Mouse (Mus musculus): ENCODE measurements around the gene Ptprr. TPM values are rescaled to one million over a fixed set of nuclear protein-coding genes. Genes with fewer than 3 reads are reported as not detected.

Gene Ptprr
- polyA plus RNA-seq, 1 experiment from 2014 or later, result 0.15 TPM

DNA sequence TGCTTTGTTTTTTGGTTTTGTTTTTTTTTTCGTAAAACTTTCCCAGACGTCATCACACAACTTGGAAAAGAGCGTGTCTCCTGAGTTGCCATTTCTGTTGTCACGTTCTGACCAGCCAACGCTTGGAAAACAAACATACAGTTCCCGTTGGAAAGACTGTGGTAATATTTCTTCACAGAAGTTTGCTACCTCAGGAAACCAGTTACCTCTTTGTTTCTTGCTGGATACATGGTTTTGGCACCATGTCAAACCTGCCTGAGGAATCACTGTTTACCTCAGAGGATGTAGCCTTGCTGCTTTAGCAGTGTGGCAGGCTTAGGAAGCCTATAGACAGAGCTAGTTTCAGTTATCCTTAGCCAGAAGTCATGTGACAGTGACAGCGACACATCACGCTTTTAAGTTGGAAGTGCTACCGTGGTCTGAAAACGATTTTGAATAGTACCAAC lies 253.5 kb downstream of the Ptprr start:
- Histone ChIP-seq H3K4me2 (no peak overlapping the region), H3K27ac (ENCODE audit: low read depth, low read length) (no peak overlapping the region), H3K9me3 (ENCODE audit: control insufficient read depth, low read length) (no peaks in the 10 kb centered on the region), H3K4me3 (ENCODE audit: low read depth, low read length) (no peak overlapping the region), H3K9ac (ENCODE audit: low read depth, low read length) (no peak overlapping the region), H3K36me3 (ENCODE audit: control insufficient read depth, insufficient read depth, low read length) (no peaks in the 10 kb centered on the region), H3K27me3 (replicated peaks; ENCODE audit: control insufficient read depth, insufficient read depth, low read length) (no peaks in the 10 kb centered on the region), H3K4me1 (replicated peaks; ENCODE audit: control insufficient read depth, insufficient read depth, low read length) (peaks cover 2% of the 10 kb centered on the region; the same call in 1 of the 2 replicates)
- no peak for DNase-seq (ENCODE audit: low spot score)
- 86% methylated on average over 10 of the region's 10 CpGs for WGBS
- no peak for ATAC-seq (replicated peaks; ENCODE audit: low FRiP score)

DNA sequence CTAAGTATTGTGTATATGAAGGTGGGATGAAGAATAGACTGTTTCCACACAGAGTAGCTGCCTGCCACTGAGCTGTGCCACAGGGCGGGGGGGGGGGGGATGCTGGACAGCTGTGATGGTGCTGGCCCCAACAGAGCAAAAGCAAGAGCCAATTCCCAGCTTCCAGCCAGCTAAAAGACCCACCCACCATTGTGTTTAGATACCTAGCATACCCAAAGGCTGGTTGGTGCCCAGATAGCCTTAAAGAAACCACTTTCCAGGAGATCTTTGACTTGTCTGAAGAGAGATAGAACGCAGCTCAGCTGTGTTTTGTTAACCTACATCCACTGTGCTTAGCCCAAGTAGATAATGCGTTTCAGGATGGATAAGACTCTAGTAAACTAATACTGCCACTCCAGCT lies 254.1 kb downstream of the Ptprr start:
- H3K27me3 ChIP-seq (replicated peaks; ENCODE audit: control insufficient read depth, insufficient read depth, low read length), result no peaks in the 10 kb centered on the region
- ATAC-seq (replicated peaks; ENCODE audit: low FRiP score) (no peak), DNase-seq (ENCODE audit: low spot score) (no peak)
- H3K36me3 ChIP-seq (ENCODE audit: control insufficient read depth, insufficient read depth, low read length), result no peaks in the 10 kb centered on the region
- WGBS, result 73% methylated on average over 3 of the region's 3 CpGs
- no peak overlapping the region for H3K4me2 ChIP-seq
- no peak overlapping the region for H3K27ac ChIP-seq (ENCODE audit: low read depth, low read length)
- peaks cover 2% of the 10 kb centered on the region; the same call in 1 of the 2 replicates for H3K4me1 ChIP-seq (replicated peaks; ENCODE audit: control insufficient read depth, insufficient read depth, low read length)
- H3K9me3 ChIP-seq (ENCODE audit: control insufficient read depth, low read length), result no peaks in the 10 kb centered on the region
- H3K4me3 ChIP-seq (ENCODE audit: low read depth, low read length), result no peak overlapping the region
- no peak overlapping the region for H3K9ac ChIP-seq (ENCODE audit: low read depth, low read length)

DNA sequence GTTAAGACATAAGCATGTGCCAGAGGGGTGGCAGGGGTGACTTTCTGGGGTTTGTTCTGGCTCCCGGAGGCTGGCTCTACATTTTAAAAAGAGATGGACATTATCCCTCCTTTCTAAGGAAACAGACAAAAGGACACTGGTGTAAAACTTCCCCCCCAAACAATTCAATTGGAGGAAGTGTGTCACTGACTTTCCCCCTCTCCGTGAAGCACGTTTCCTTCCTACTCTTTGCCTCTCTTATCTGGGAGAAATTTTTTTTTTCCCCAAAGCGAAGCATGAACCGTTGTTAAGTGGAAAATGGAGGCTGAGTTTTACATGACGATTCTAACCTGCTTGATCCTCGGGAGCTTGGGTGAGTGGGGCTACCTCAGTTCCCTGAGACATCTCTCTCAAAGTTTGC lies 257.3 kb downstream of the Ptprr start, which contains the start of gene Ptprb:
TSS of gene Ptprb (plus strand) at position 244 of the 400 bp plus-strand sequence.
- DNase-seq (ENCODE audit: low spot score) (no peak), ATAC-seq (replicated peaks; ENCODE audit: low FRiP score) (no peak)
- Histone ChIP-seq H3K27me3 (replicated peaks; ENCODE audit: control insufficient read depth, insufficient read depth, low read length) (no peaks in the 10 kb centered on the region), H3K36me3 (ENCODE audit: control insufficient read depth, insufficient read depth, low read length) (no peaks in the 10 kb centered on the region), H3K4me3 (ENCODE audit: low read depth, low read length) (0 out of 2 replicates have a peak within 1 kb of the TSS, but pooled peaks have one; percentile 21), H3K4me2 (peak within 1 kb of the TSS; percentile 33), H3K4me1 (replicated peaks; ENCODE audit: control insufficient read depth, insufficient read depth, low read length) (0 out of 2 replicates have a peak, but pooled peaks cover 2% of the 10 kb centered on the region), H3K9ac (ENCODE audit: low read depth, low read length) (no peak within 1 kb of the TSS), H3K9me3 (ENCODE audit: control insufficient read depth, low read length) (no peaks in the 10 kb centered on the region), H3K27ac (ENCODE audit: low read depth, low read length) (no peak within 1 kb of the TSS)
- WGBS, result 41% methylated on average over 7 of the region's 7 CpGs

DNA sequence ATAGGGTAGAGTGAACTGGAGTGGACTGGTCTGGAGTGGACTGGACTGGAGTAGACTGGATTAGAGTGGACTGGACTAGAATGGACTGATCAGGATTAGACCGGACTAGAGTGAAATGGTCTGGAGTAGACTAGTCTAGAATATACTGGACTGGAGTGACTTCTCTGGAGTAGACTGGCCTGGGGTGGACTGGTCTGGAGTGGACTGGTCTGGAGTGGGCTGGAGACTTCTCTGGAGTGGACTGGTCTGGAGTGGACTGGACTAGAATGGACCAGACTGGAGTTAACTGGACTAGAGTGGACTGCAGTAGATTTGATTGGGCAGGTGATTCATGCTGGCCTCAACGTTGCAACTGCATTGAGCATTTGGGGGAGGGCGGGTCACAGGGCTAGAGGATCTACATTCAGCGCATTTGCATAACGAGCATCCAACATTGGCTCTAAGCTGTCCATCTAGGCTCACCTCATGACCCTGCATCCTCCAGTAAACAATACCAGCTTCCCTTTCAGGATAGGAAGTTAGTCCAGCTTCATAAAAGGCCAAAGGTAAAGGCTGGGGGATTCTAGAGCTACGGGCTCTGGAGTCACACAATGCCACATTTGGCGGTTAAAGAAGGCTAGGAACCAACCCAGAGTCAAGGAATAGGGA lies 268.8 kb downstream of the Ptprr start:
- Histone ChIP-seq H3K9me3 (ENCODE audit: control insufficient read depth, low read length) (no peaks in the 10 kb centered on the region), H3K36me3 (ENCODE audit: control insufficient read depth, insufficient read depth, low read length) (no peaks in the 10 kb centered on the region), H3K9ac (ENCODE audit: low read depth, low read length) (no peak overlapping the region), H3K4me1 (replicated peaks; ENCODE audit: control insufficient read depth, insufficient read depth, low read length) (no peaks in the 10 kb centered on the region), H3K27me3 (replicated peaks; ENCODE audit: control insufficient read depth, insufficient read depth, low read length) (peaks cover 5% of the 10 kb centered on the region; the same call in 1 of the 2 replicates), H3K4me3 (ENCODE audit: low read depth, low read length) (no peak overlapping the region), H3K4me2 (no peak overlapping the region), H3K27ac (ENCODE audit: low read depth, low read length) (no peak overlapping the region)
- WGBS, result 84% methylated on average over 7 of the region's 7 CpGs
- ATAC-seq (replicated peaks; ENCODE audit: low FRiP score), result 0 out of 2 replicates have a peak, but pooled peaks have one; percentile 33
- DNase-seq (ENCODE audit: low spot score), result no peak

DNA sequence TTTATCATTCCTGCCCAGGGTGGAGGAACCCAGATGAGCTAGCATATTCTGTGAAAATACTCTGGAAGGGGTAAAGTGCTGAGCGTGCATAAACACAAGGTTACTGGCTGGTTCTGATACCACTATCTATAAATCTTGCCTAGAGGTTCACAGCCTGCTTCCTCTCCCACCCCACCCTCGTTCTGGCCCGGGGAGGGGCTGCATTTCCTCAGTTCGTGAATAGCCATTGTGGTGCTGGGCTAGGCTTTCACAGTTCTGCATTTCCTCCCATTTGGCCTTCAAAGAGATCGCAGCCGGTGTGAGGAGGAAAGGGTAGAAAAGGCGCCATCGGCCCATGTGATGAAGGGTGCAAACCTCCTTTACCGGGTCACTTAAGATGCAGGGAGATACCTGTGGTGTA lies 270.1 kb downstream of the Ptprr start:
- H3K27me3 ChIP-seq (replicated peaks; ENCODE audit: control insufficient read depth, insufficient read depth, low read length), result peaks cover 5% of the 10 kb centered on the region; the same call in 1 of the 2 replicates
- H3K9ac ChIP-seq (ENCODE audit: low read depth, low read length), result no peak overlapping the region
- no peak overlapping the region for H3K4me2 ChIP-seq
- DNase-seq (ENCODE audit: low spot score) (no peak), ATAC-seq (replicated peaks; ENCODE audit: low FRiP score) (peak; percentile 77)
- H3K36me3 ChIP-seq (ENCODE audit: control insufficient read depth, insufficient read depth, low read length), result no peaks in the 10 kb centered on the region
- no peak overlapping the region for H3K27ac ChIP-seq (ENCODE audit: low read depth, low read length)
- H3K4me3 ChIP-seq (ENCODE audit: low read depth, low read length), result no peak overlapping the region
- H3K9me3 ChIP-seq (ENCODE audit: control insufficient read depth, low read length), result no peaks in the 10 kb centered on the region
- 16% methylated on average over 9 of the region's 9 CpGs for WGBS
- H3K4me1 ChIP-seq (replicated peaks; ENCODE audit: control insufficient read depth, insufficient read depth, low read length), result no peaks in the 10 kb centered on the region

DNA sequence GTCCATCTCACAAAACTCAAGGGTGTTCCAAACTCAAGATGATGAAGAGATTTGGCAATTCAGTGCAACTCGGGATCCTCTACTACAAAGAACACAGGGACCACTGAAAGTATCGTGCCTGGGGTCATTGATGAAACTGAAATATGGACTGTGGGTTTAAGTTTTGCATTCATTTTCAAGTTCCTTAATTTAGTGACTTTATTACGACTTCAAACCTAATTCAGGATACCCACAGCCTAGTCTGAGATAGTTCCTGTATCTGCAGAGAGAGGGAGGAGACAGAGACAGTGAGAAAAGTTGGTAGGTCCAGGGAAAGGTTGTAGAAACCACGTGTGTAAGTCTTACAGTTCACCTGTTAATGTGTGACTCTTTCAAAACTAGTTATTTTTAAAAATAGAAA lies 272.5 kb downstream of the Ptprr start:
- WGBS, result 64% methylated on average over 4 of the region's 4 CpGs
- Histone ChIP-seq H3K27me3 (replicated peaks; ENCODE audit: control insufficient read depth, insufficient read depth, low read length) (peaks cover 5% of the 10 kb centered on the region; the same call in 1 of the 2 replicates), H3K4me3 (ENCODE audit: low read depth, low read length) (no peak overlapping the region), H3K9me3 (ENCODE audit: control insufficient read depth, low read length) (no peaks in the 10 kb centered on the region), H3K9ac (ENCODE audit: low read depth, low read length) (no peak overlapping the region), H3K4me1 (replicated peaks; ENCODE audit: control insufficient read depth, insufficient read depth, low read length) (no peaks in the 10 kb centered on the region), H3K4me2 (no peak overlapping the region), H3K27ac (ENCODE audit: low read depth, low read length) (no peak overlapping the region), H3K36me3 (ENCODE audit: control insufficient read depth, insufficient read depth, low read length) (no peaks in the 10 kb centered on the region)
- DNase-seq (ENCODE audit: low spot score) (no peak), ATAC-seq (replicated peaks; ENCODE audit: low FRiP score) (no peak)

DNA sequence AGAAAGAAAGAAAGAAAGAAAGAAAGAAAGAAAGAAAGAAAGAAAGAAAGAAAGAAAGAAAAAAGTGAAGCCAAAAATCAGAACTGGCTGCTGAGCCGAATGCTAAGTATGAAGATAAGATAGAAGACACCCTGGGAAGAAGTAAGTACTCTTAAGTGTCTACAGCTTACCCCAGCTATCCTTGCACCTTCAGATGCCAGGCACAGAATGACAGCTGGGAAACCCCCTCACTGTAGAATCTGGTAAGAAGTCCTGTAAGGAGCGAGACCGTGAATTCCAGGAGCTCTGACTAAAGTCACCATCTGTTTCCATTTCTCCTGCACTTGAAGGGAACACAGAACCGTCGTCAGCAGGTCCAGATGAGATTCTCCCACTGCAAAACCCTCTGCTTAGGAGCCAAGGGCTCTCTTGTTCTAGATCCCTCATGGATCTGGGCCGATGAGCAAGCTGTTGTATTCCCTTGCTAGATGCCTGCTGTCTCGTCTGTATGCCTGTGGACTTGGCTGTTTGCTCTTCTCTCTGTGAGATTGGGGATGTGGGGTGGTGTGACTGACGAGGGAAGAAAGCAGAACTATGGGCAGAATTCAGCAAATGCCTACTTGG lies 273.2 kb downstream of the Ptprr start:
- Histone ChIP-seq H3K9me3 (ENCODE audit: control insufficient read depth, low read length) (no peaks in the 10 kb centered on the region), H3K27me3 (replicated peaks; ENCODE audit: control insufficient read depth, insufficient read depth, low read length) (peaks cover 5% of the 10 kb centered on the region; the same call in 1 of the 2 replicates), H3K27ac (ENCODE audit: low read depth, low read length) (no peak overlapping the region), H3K4me1 (replicated peaks; ENCODE audit: control insufficient read depth, insufficient read depth, low read length) (no peaks in the 10 kb centered on the region), H3K9ac (ENCODE audit: low read depth, low read length) (no peak overlapping the region), H3K4me3 (ENCODE audit: low read depth, low read length) (no peak overlapping the region), H3K4me2 (no peak overlapping the region), H3K36me3 (ENCODE audit: control insufficient read depth, insufficient read depth, low read length) (no peaks in the 10 kb centered on the region)
- ATAC-seq (replicated peaks; ENCODE audit: low FRiP score) (no peak), DNase-seq (ENCODE audit: low spot score) (no peak)
- WGBS, result 42% methylated on average over 8 of the region's 8 CpGs

DNA sequence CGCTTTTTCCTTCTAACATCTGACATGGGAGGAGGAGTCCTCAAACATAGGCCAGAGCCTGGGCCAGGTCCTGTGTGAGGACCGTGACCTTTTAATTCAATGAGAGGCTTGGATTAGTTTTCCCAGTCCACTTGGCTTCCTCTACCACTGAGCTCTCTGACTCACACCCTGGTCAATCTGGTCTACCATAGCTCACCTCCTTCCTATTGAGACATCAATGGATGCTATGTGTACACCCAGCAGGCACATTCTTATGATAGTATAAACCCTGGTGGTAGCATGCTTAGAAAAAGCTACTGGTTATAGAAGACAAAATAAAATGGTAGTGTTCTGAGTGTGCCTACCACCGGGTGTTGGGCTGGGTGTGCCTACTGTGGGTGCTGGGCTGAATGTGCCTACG lies 278.4 kb downstream of the Ptprr start:
- Histone ChIP-seq H3K36me3 (ENCODE audit: control insufficient read depth, insufficient read depth, low read length) (no peaks in the 10 kb centered on the region), H3K4me3 (ENCODE audit: low read depth, low read length) (no peak overlapping the region), H3K27me3 (replicated peaks; ENCODE audit: control insufficient read depth, insufficient read depth, low read length) (peaks cover 17% of the 10 kb centered on the region), H3K9me3 (ENCODE audit: control insufficient read depth, low read length) (no peaks in the 10 kb centered on the region), H3K4me1 (replicated peaks; ENCODE audit: control insufficient read depth, insufficient read depth, low read length) (no peaks in the 10 kb centered on the region; the same call in 1 of the 2 replicates), H3K9ac (ENCODE audit: low read depth, low read length) (no peak overlapping the region), H3K4me2 (no peak overlapping the region), H3K27ac (ENCODE audit: low read depth, low read length) (no peak overlapping the region)
- ATAC-seq (replicated peaks; ENCODE audit: low FRiP score) (no peak), DNase-seq (ENCODE audit: low spot score) (no peak)
- 83% methylated on average over 4 of the region's 4 CpGs for WGBS

DNA sequence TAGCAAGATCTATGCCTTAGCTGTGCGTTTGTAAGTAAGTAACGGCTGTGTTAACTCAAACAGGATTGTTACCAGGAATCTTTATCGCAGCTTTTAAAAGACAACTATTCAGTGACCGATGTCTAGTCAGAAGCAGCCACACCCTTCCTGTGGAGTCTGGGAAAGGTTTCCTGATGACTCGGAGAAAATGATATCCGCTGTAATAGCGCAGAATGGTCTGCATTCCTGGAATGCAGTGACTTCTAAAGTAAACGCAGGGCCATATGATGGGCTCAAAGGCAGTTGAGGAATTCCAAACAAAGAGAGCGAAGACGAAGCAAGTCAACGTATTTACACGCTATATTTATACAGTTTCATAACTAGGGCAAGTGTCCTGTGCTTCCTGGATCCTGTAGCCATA lies 279.8 kb downstream of the Ptprr start:
- H3K4me3 ChIP-seq (ENCODE audit: low read depth, low read length), result no peak overlapping the region
- no peak for ATAC-seq (replicated peaks; ENCODE audit: low FRiP score)
- no peaks in the 10 kb centered on the region for H3K36me3 ChIP-seq (ENCODE audit: control insufficient read depth, insufficient read depth, low read length)
- no peaks in the 10 kb centered on the region; the same call in 1 of the 2 replicates for H3K4me1 ChIP-seq (replicated peaks; ENCODE audit: control insufficient read depth, insufficient read depth, low read length)
- H3K9ac ChIP-seq (ENCODE audit: low read depth, low read length), result no peak overlapping the region
- no peak overlapping the region for H3K4me2 ChIP-seq
- no peak for DNase-seq (ENCODE audit: low spot score)
- no peaks in the 10 kb centered on the region for H3K9me3 ChIP-seq (ENCODE audit: control insufficient read depth, low read length)
- 55% methylated on average over 12 of the region's 12 CpGs for WGBS
- H3K27me3 ChIP-seq (replicated peaks; ENCODE audit: control insufficient read depth, insufficient read depth, low read length), result peaks cover 24% of the 10 kb centered on the region
- no peak overlapping the region for H3K27ac ChIP-seq (ENCODE audit: low read depth, low read length)
